In the genomic region with DNA sequence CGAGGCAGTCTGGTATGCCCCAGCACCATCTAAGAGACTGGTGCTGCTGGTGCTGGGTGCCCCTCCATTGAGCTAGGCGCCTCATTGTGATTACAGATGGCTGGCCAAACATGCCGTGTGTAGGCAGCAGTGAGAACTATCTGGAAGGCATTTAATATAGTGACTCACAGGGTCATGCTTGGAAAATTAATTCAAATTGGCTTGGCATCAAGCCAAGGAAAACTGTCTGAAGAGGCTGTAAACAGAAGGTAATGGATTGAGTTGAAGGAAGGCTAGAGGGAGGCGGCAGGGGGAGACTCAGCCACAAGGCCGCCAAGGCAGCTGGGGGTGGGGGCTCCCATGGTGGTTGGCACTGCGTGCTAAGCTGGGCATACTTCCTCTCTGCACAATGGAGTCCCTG, we compare ENCODE assay signal across 8 mouse cellular contexts. TPM values are rescaled to one million over a fixed set of nuclear protein-coding genes. Genes with fewer than 3 reads are reported as not detected.
DNase-seq lines count a peak whose midpoint lies in the region; ATAC-seq and TF ChIP-seq lines count a peak whose summit lies in the region.

No protein-coding gene starts in this region.

- no peaks in the 10 kb centered on the region for H3K36me3 ChIP-seq in lung, embryonic 15.5 days
- no peaks in the 10 kb centered on the region for H3K36me3 ChIP-seq in embryonic facial prominence, embryonic 13.5 days
- no peaks in the 10 kb centered on the region for H3K36me3 ChIP-seq in kidney, postnatal 0 days (ENCODE audit: insufficient read depth, low read length)

- no peak; the same call in 1 of the 2 replicates for TF ChIP-seq CTCF in kidney, postnatal 0 days (IDR thresholded peaks at IDR 0.05; ENCODE audit: low read depth)

- no peak for DNase-seq in lung, postnatal 14 days
- peak; percentile 21 for DNase-seq in kidney, postnatal 0 days (ENCODE audit: low spot score)
- DNase-seq in ovary, postnatal 36 days (ENCODE audit: low spot score) = peak; percentile 24
- DNase-seq in thymus, postnatal 4 days = no peak
- no peak for DNase-seq in heart, postnatal 14 days
- DNase-seq in urinary bladder, postnatal 36 days (ENCODE audit: low spot score in 2 of 2) = no peak

- 28% methylated on average over 6 of the region's 6 CpGs for WGBS in lung, embryonic 15.5 days
- WGBS in embryonic facial prominence, embryonic 13.5 days = 42% methylated on average over 6 of the region's 6 CpGs
- WGBS in kidney, postnatal 0 days = 41% methylated on average over 6 of the region's 6 CpGs

- no peak overlapping the region for H3K27ac ChIP-seq in lung, embryonic 15.5 days
- no peak overlapping the region for H3K27ac ChIP-seq in embryonic facial prominence, embryonic 13.5 days
- H3K27ac ChIP-seq in kidney, postnatal 0 days = no peak overlapping the region

- no peaks in the 10 kb centered on the region for H3K27me3 ChIP-seq in lung, embryonic 15.5 days
- no peaks in the 10 kb centered on the region; the same call in 1 of the 2 replicates for H3K27me3 ChIP-seq in embryonic facial prominence, embryonic 13.5 days
- no peaks in the 10 kb centered on the region for H3K27me3 ChIP-seq in kidney, postnatal 0 days (ENCODE audit: insufficient read depth, low read length)

- H3K4me1 ChIP-seq in lung, embryonic 15.5 days = no peaks in the 10 kb centered on the region
- peaks cover 7% of the 10 kb centered on the region for H3K4me1 ChIP-seq in embryonic facial prominence, embryonic 13.5 days
- no peaks in the 10 kb centered on the region for H3K4me1 ChIP-seq in kidney, postnatal 0 days (replicated peaks; ENCODE audit: insufficient read depth, low read length)

- H3K9ac ChIP-seq in lung, embryonic 15.5 days = no peak overlapping the region
- H3K9ac ChIP-seq in embryonic facial prominence, embryonic 13.5 days = no peak overlapping the region
- H3K9ac ChIP-seq in kidney, postnatal 0 days (ENCODE audit: low read depth, low read length) = no peak overlapping the region

- H3K4me2 ChIP-seq in lung, embryonic 15.5 days = no peak overlapping the region
- H3K4me2 ChIP-seq in embryonic facial prominence, embryonic 13.5 days = no peak overlapping the region
- no peak overlapping the region for H3K4me2 ChIP-seq in kidney, postnatal 0 days (ENCODE audit: low read length)

- no peak overlapping the region for H3K4me3 ChIP-seq in lung, embryonic 15.5 days
- H3K4me3 ChIP-seq in embryonic facial prominence, embryonic 13.5 days = no peak overlapping the region
- no peak overlapping the region for H3K4me3 ChIP-seq in kidney, postnatal 0 days (replicated peaks; ENCODE audit: low read depth, low read length)

- intact Hi-C loops in heart, postnatal 14 days (cut with DNase I) = no loop called here

- ATAC-seq in lung, embryonic 15.5 days (ENCODE audit: borderline replicate concordance, extremely low read depth, low FRiP score, low TSS enrichment) = peak; percentile 67; the same call in 1 of the 2 replicates
- ATAC-seq in embryonic facial prominence, embryonic 13.5 days (ENCODE audit: insufficient number of reproducible peaks, insufficient read depth, low FRiP score, low TSS enrichment, low read depth) = peak; percentile 59; the same call in 1 of the 2 replicates
- 0 out of 2 replicates have a peak, but pooled peaks have one; percentile 49 for ATAC-seq in kidney, postnatal 0 days (replicated peaks; ENCODE audit: low FRiP score, low read depth)

- no peaks in the 10 kb centered on the region for H3K9me3 ChIP-seq in lung, embryonic 15.5 days
- H3K9me3 ChIP-seq in embryonic facial prominence, embryonic 13.5 days = no peaks in the 10 kb centered on the region
- H3K9me3 ChIP-seq in kidney, postnatal 0 days (replicated peaks; ENCODE audit: low read length) = no peaks in the 10 kb centered on the region

RNA-seq across cellular contexts. Expression of gene Hmgb3, which starts 27.1 kb away (rescaled TPM):
- 288 and 291 TPM in 2 replicates for polyA plus RNA-seq in lung, embryonic 15.5 days (2015; fragmentation: Nextera tagmentation; extraction: Ambion mirVana)
- polyA plus RNA-seq in embryonic facial prominence, embryonic 13.5 days (2015; fragmentation: Nextera tagmentation; extraction: Ambion mirVana) = 350 and 399 TPM in 2 replicates
- 171 and 199 TPM in 2 replicates for polyA plus RNA-seq in kidney, postnatal 0 days (2015; fragmentation: Nextera tagmentation; extraction: Ambion mirVana)
- 10 to 100 TPM; 70.9 to 85.6 TPM for total RNA-seq in heart, postnatal 14 days (2021)

RNA-seq across cellular contexts. Expression of gene Cd99l2, which starts 36.0 kb away (rescaled TPM):
- polyA plus RNA-seq in lung, embryonic 15.5 days (2015; fragmentation: Nextera tagmentation; extraction: Ambion mirVana) = 31.9 and 34.8 TPM in 2 replicates
- 35.8 and 37.8 TPM in 2 replicates for polyA plus RNA-seq in embryonic facial prominence, embryonic 13.5 days (2015; fragmentation: Nextera tagmentation; extraction: Ambion mirVana)
- polyA plus RNA-seq in kidney, postnatal 0 days (2015; fragmentation: Nextera tagmentation; extraction: Ambion mirVana) = 22.2 and 24.7 TPM in 2 replicates
- total RNA-seq in heart, postnatal 14 days (2021) = 10 to 100 TPM; 48.6 to 53.6 TPM

Comparison
In these comparisons a context has a peak if more than half of its experiments do, and no peak if none do; other contexts are left out.
1. DNase-seq: peak in kidney, postnatal 0 days (single experiment) and ovary, postnatal 36 days (single experiment); none in lung, postnatal 14 days (single experiment), thymus, postnatal 4 days (single experiment), heart, postnatal 14 days (0 of 2) and urinary bladder, postnatal 36 days (0 of 2).
2. Peak in every context shown above with its lines, with median percentiles within 50 percentile points of each other: ATAC-seq.